Mouse (Mus musculus) frontal cortex, adult (tissue): ENCODE measurements around the gene Gm49321.

ENCODE experiments used
- ATAC-seq: cut with Nextera tagmentation; 2 replicates; pipeline ENCODE4 v1.9.2; 2017; ENCODE audit warnings: mild to moderate bottlenecking, moderate library complexity, mixed read lengths; ENCODE audit not compliant: low TSS enrichment

Gm49321 gene

GRCm38 (mm10) chr12:73948415-73948814, 11.0 kb downstream of the Gm49321 start:
- no peak for ATAC-seq

- peak; percentile 70 for ATAC-seq
Measured at GRCm38 (mm10) chr12:73949318-73950058, 12.0 kb downstream of the Gm49321 start.

- peak; percentile 25; the same call in 1 of the 2 replicates for ATAC-seq
Measured at GRCm38 (mm10) chr12:73952879-73953278, 15.4 kb downstream of the Gm49321 start.

GRCm38 (mm10) chr12:73953420-73954186, 16.1 kb downstream of the Gm49321 start:
- ATAC-seq, result no peak

GRCm38 (mm10) chr12:73954785-73955184, 17.3 kb downstream of the Gm49321 start:
- ATAC-seq, result no peak

- 0 out of 2 replicates have a peak, but pooled peaks have one; percentile 27 for ATAC-seq
Measured at GRCm38 (mm10) chr12:73957676-73958075, 20.2 kb downstream of the Gm49321 start.

GRCm38 (mm10) chr12:73958830-73959229, 21.4 kb downstream of the Gm49321 start:
- ATAC-seq, result no peak

GRCm38 (mm10) chr12:73964291-73965281, 27.1 kb downstream of the Gm49321 start, which contains the start of gene Snapc1:
Gene Snapc1, plus strand, starts transcription at chr12:73964481.
- peak; percentile 100 for ATAC-seq

GRCm38 (mm10) chr12:73969142-73969541, 31.7 kb downstream of the Gm49321 start:
- ATAC-seq, result no peak

GRCm38 (mm10) chr12:73974584-73974983, 37.1 kb downstream of the Gm49321 start:
- no peak for ATAC-seq

GRCm38 (mm10) chr12:73978144-73978543, 40.7 kb downstream of the Gm49321 start:
- no peak for ATAC-seq

GRCm38 (mm10) chr12:73979667-73980066, 42.2 kb downstream of the Gm49321 start:
- ATAC-seq, result no peak

GRCm38 (mm10) chr12:73982533-73982932, 45.1 kb downstream of the Gm49321 start:
- ATAC-seq, result peak; percentile 85

GRCm38 (mm10) chr12:73986299-73986698, 48.8 kb downstream of the Gm49321 start:
- no peak for ATAC-seq

- no peak for ATAC-seq
Measured at GRCm38 (mm10) chr12:73988393-73989008, 51.0 kb downstream of the Gm49321 start.

- no peak for ATAC-seq
Measured at GRCm38 (mm10) chr12:73989594-73989993, 52.1 kb downstream of the Gm49321 start.

- ATAC-seq, result no peak
Measured at GRCm38 (mm10) chr12:73996906-73997296, 59.4 kb downstream of the Gm49321 start.

GRCm38 (mm10) chr12:73997297-73998127, 60.1 kb downstream of the Gm49321 start, which contains the start of gene Syt16:
Gene Syt16, plus strand, starts transcription at chr12:73997661.
- ATAC-seq, result peak; percentile 62

GRCm38 (mm10) chr12:73998128-73998456, 60.6 kb downstream of the Gm49321 start:
- ATAC-seq, result peak; percentile 7; the same call in 1 of the 2 replicates

- no peak for ATAC-seq
Measured at GRCm38 (mm10) chr12:74002449-74002848, 65.0 kb downstream of the Gm49321 start.
